Mouse (Mus musculus) stomach, embryonic 14.5 days (tissue): Measurements from ENCODE around the gene Olfr372. TPM values are rescaled to one million over a fixed set of nuclear protein-coding genes. Genes with fewer than 3 reads are reported as not detected.
"Not testable (repeated sequence)": the region's sequence is repeated elsewhere in the genome, so short reads cannot be mapped to it uniquely, and the experiment has no call there.

Experiments used
- ATAC-seq: fragments of 200-750 bp; cut with Nextera tagmentation; 2 replicates; pipeline ENCODE4 v1.8.0; 2017; ENCODE audit warnings: low read depth, moderate TSS enrichment; ENCODE audit not compliant: insufficient number of reproducible peaks, insufficient read depth, low FRiP score
- H3K27ac ChIP-seq: fragments of 300-500 bp; sonication (generic); 2 replicates; pipeline ENCODE4 v1.5.1; 2014; ENCODE audit warnings: mild to moderate bottlenecking, low read length, moderate library complexity, mixed read lengths
- H3K27me3 ChIP-seq: fragments of 300-500 bp; sonication (generic); 2 replicates; pipeline ENCODE4 v1.6.1; 2014; ENCODE audit warnings: low read length, control low read depth, mixed read lengths; ENCODE audit not compliant: control insufficient read depth, insufficient read depth
- H3K36me3 ChIP-seq: fragments of 300-500 bp; sonication (generic); 2 replicates; pipeline ENCODE4 v1.6.1; 2014; ENCODE audit warnings: mild to moderate bottlenecking, control low read depth, low read length, moderate library complexity, mixed read lengths; ENCODE audit not compliant: control insufficient read depth, insufficient read depth
- H3K4me1 ChIP-seq: fragments of 300-500 bp; sonication (generic); 2 replicates; pipeline ENCODE4 v1.6.1; 2014; ENCODE audit warnings: low read length, control low read depth, mixed read lengths; ENCODE audit not compliant: control insufficient read depth, insufficient read depth
- H3K4me2 ChIP-seq: fragments of 300-500 bp; sonication (generic); replicated peaks from 2 replicates; pipeline ENCODE4 v1.6.1; 2014; ENCODE audit warnings: low read depth, low read length, control low read depth
- H3K4me3 ChIP-seq: fragments of 300-500 bp; sonication (generic); 2 replicates; pipeline ENCODE4 v1.5.1; 2014; ENCODE audit warnings: low read depth, low read length, control low read depth
- H3K9ac ChIP-seq: fragments of 300-500 bp; sonication (generic); replicated peaks from 2 replicates; pipeline ENCODE4 v1.6.1; 2014; ENCODE audit warnings: low read depth, mild to moderate bottlenecking, control low read depth, low read length, moderate library complexity, mixed read lengths
- H3K9me3 ChIP-seq: fragments of 300-500 bp; sonication (generic); 2 replicates; pipeline ENCODE4 v1.6.1; 2016; ENCODE audit warnings: low read depth, low read length, control low read depth; ENCODE audit not compliant: control insufficient read depth
- WGBS: fragments of 180-500 bp; shearing (Covaris S2); extraction: QIAGEN DNeasy Blood & Tissue Kit; methylation state at CpG from one replicate; pipeline ENCODE4 v1.1.7; 2014; 5-methylcytosine and 5-hydroxymethylcytosine counted together
- polyA plus RNA-seq: library from polyadenylated mRNA; unstranded; fragments of >200 nt; fragmentation: Nextera tagmentation; extraction: Ambion mirVana; gene quantifications from 2 replicates; pipeline ENCODE4 v1.2.1, GENCODE M21; 2014

The Olfr372 gene
- polyA plus RNA-seq, 1 experiment from 2014 or later, result not detected

GRCm38 (mm10) chr8:72013506-72014228 lies 27.4 kb upstream of the Olfr372 start:
- not testable (repeated sequence) for H3K27ac ChIP-seq, H3K4me1 ChIP-seq, H3K9ac ChIP-seq, H3K27me3 ChIP-seq, H3K4me2 ChIP-seq, H3K9me3 ChIP-seq, ATAC-seq, H3K4me3 ChIP-seq, H3K36me3 ChIP-seq
- WGBS, result 48% methylated on average over 6 of the region's 6 CpGs

GRCm38 (mm10) chr8:72017339-72017738 lies 23.7 kb upstream of the Olfr372 start:
- WGBS, result 46% methylated on average over 2 of the region's 2 CpGs

GRCm38 (mm10) chr8:72018141-72018540 lies 22.9 kb upstream of the Olfr372 start:
- Histone ChIP-seq H3K4me2 (no peak overlapping the region), H3K4me3 (no peak overlapping the region), H3K9me3 (no peaks in the 10 kb centered on the region), H3K27me3 (no peaks in the 10 kb centered on the region), H3K9ac (no peak overlapping the region), H3K36me3 (no peaks in the 10 kb centered on the region), H3K27ac (no peak overlapping the region), H3K4me1 (no peaks in the 10 kb centered on the region)
- ATAC-seq, result no peak
- WGBS, result 63% methylated on average over 2 of the region's 2 CpGs

More at GRCm38 (mm10) chr8:72017339-72017738, 23.7 kb upstream of the Olfr372 start:
- H3K4me2 ChIP-seq, H3K27ac ChIP-seq, H3K27me3 ChIP-seq, H3K4me1 ChIP-seq, H3K9me3 ChIP-seq, ATAC-seq, H3K4me3 ChIP-seq, H3K9ac ChIP-seq, H3K36me3 ChIP-seq: not testable (repeated sequence)

GRCm38 (mm10) chr8:72019022-72019421 lies 22.0 kb upstream of the Olfr372 start:
- not testable (repeated sequence) for H3K27me3 ChIP-seq, H3K27ac ChIP-seq, H3K4me2 ChIP-seq, H3K4me3 ChIP-seq, H3K36me3 ChIP-seq, H3K9me3 ChIP-seq, H3K4me1 ChIP-seq, ATAC-seq, H3K9ac ChIP-seq
- 76% methylated on average over 1 of the region's 1 CpGs for WGBS

GRCm38 (mm10) chr8:72019816-72020215 lies 21.2 kb upstream of the Olfr372 start:
- Histone ChIP-seq H3K9me3 (no peaks in the 10 kb centered on the region), H3K27me3 (no peaks in the 10 kb centered on the region), H3K9ac (no peak overlapping the region), H3K27ac (no peak overlapping the region), H3K36me3 (no peaks in the 10 kb centered on the region), H3K4me2 (no peak overlapping the region), H3K4me3 (no peak overlapping the region), H3K4me1 (no peaks in the 10 kb centered on the region)
- ATAC-seq, result no peak
- WGBS, result 58% methylated on average over 2 of the region's 2 CpGs

GRCm38 (mm10) chr8:72024886-72025285 lies 16.1 kb upstream of the Olfr372 start:
- H3K4me3 ChIP-seq, H3K27me3 ChIP-seq, H3K4me1 ChIP-seq, H3K4me2 ChIP-seq, H3K9me3 ChIP-seq, ATAC-seq, H3K9ac ChIP-seq, H3K36me3 ChIP-seq, H3K27ac ChIP-seq: not testable (repeated sequence)
- 24% methylated on average over 4 of the region's 9 CpGs for WGBS

- ATAC-seq, H3K36me3 ChIP-seq, H3K9me3 ChIP-seq, H3K4me3 ChIP-seq, H3K27me3 ChIP-seq, H3K27ac ChIP-seq, H3K4me2 ChIP-seq, H3K4me1 ChIP-seq, H3K9ac ChIP-seq: not testable (repeated sequence)
- 32% methylated on average over 4 of the region's 4 CpGs for WGBS
Observed at GRCm38 (mm10) chr8:72032926-72033325, 8.1 kb upstream of the Olfr372 start.

- Histone ChIP-seq H3K9me3 (no peaks in the 10 kb centered on the region), H3K27ac (no peak overlapping the region), H3K27me3 (no peaks in the 10 kb centered on the region), H3K4me1 (no peaks in the 10 kb centered on the region), H3K4me2 (no peak overlapping the region), H3K9ac (no peak overlapping the region), H3K4me3 (no peak overlapping the region), H3K36me3 (no peaks in the 10 kb centered on the region)
- WGBS, result 67% methylated on average over 1 of the region's 1 CpGs
- no peak for ATAC-seq
Observed at GRCm38 (mm10) chr8:72042493-72042892, 1.5 kb downstream of the Olfr372 start.

- H3K4me3 ChIP-seq, H3K9me3 ChIP-seq, H3K27me3 ChIP-seq, H3K9ac ChIP-seq, H3K27ac ChIP-seq, H3K36me3 ChIP-seq, H3K4me1 ChIP-seq, ATAC-seq, H3K4me2 ChIP-seq: not testable (repeated sequence)
Observed at GRCm38 (mm10) chr8:72054633-72055032, 13.6 kb downstream of the Olfr372 start.
